Mouse (Mus musculus): ENCODE results near the gene Grik1. TPM values are rescaled to one million over a fixed set of nuclear protein-coding genes. Genes with fewer than 3 reads are reported as not detected.

Gene Grik1
- total RNA-seq, 1 experiment, result not detected

GRCm38 (mm10) chr16:87948122-87948521 lies 341.9 kb downstream of the Grik1 start:
- no peaks in the 10 kb centered on the region for H3K36me3 ChIP-seq (ENCODE audit: control insufficient read depth, insufficient read depth, low read length, poor library complexity, severe bottlenecking)
- in situ Hi-C loops (cut with MboI; ENCODE audit: low sequenced_read_pairs in 2 of 2, unreplicated experiment in 2 of 2), result no loop called here
- TF ChIP-seq CHD2 (IDR thresholded peaks at IDR 0.05; ENCODE audit: low read depth, low read length) (no peak), MAFK (IDR thresholded peaks at IDR 0.05; ENCODE audit: insufficient read depth, low read depth, low read length) (no peak), ZC3H11A (IDR thresholded peaks at IDR 0.05; ENCODE audit: borderline replicate concordance, low read depth, low read length) (no peak), ZNF384 (IDR thresholded peaks at IDR 0.05; ENCODE audit: low read depth, low read length) (no peak), HCFC1 (IDR thresholded peaks at IDR 0.05; ENCODE audit: borderline replicate concordance, insufficient read depth, low read length) (no peak)
- DNase-seq (ENCODE audit: low read depth, low spot score), result no peak
- H3K27ac ChIP-seq (ENCODE audit: insufficient read depth, low read depth, low read length, poor library complexity, severe bottlenecking), result no peak overlapping the region
- no peak overlapping the region for H3K4me3 ChIP-seq (ENCODE audit: insufficient read depth in 1 of 2, low read depth in 1 of 2, low read length in 2 of 2, poor library complexity in 1 of 2, severe bottlenecking in 1 of 2)
- H3K9me3 ChIP-seq (ENCODE audit: control insufficient read depth, insufficient read depth, low read depth, low read length), result no peaks in the 10 kb centered on the region
- H3K9ac ChIP-seq (ENCODE audit: insufficient read depth, low read depth, low read length, poor library complexity, severe bottlenecking), result no peak overlapping the region
- H3K4me1 ChIP-seq (ENCODE audit: control insufficient read depth in 2 of 2, insufficient read depth in 2 of 2, low read length in 2 of 2, poor library complexity in 1 of 2), result no peaks in the 10 kb centered on the region

DNA sequence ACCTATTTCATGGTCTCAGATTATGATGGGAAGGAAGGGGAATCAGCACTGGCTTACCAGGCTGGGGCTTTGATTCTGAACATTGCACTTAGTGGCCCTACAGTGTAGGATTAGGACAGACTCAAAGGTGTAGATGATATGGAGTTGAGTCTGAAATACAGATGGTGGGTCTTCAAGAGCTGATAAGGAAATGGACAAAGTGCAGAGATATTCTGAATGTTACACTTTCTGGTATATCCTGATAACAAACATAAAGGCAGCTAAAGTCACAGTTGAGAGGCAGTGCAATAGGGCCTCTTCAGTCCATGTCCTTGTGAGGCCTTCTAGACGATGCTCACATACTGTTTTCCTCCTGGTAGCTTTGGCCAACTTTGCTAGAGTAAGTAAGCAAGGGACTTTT lies 345.7 kb downstream of the Grik1 start:
- no peaks in the 10 kb centered on the region for H3K9me3 ChIP-seq (ENCODE audit: control insufficient read depth, insufficient read depth, low read depth, low read length)
- no peaks in the 10 kb centered on the region for H3K4me1 ChIP-seq (ENCODE audit: control insufficient read depth in 2 of 2, insufficient read depth in 2 of 2, low read length in 2 of 2, poor library complexity in 1 of 2)
- no peak overlapping the region for H3K4me3 ChIP-seq (ENCODE audit: insufficient read depth in 1 of 2, low read depth in 1 of 2, low read length in 2 of 2, poor library complexity in 1 of 2, severe bottlenecking in 1 of 2)
- H3K27ac ChIP-seq (ENCODE audit: insufficient read depth, low read depth, low read length, poor library complexity, severe bottlenecking), result no peak overlapping the region
- no peaks in the 10 kb centered on the region for H3K36me3 ChIP-seq (ENCODE audit: control insufficient read depth, insufficient read depth, low read length, poor library complexity, severe bottlenecking)
- no peak for DNase-seq (ENCODE audit: low read depth, low spot score)
- in situ Hi-C loops (cut with MboI; ENCODE audit: low sequenced_read_pairs in 2 of 2, unreplicated experiment in 2 of 2), result no loop called here
- no peak for TF ChIP-seq CHD2 (IDR thresholded peaks at IDR 0.05; ENCODE audit: low read depth, low read length)
- no peak for TF ChIP-seq ZNF384 (IDR thresholded peaks at IDR 0.05; ENCODE audit: low read depth, low read length)
- no peak for TF ChIP-seq MAFK (IDR thresholded peaks at IDR 0.05; ENCODE audit: insufficient read depth, low read depth, low read length)
- TF ChIP-seq HCFC1 (IDR thresholded peaks at IDR 0.05; ENCODE audit: borderline replicate concordance, insufficient read depth, low read length), result no peak
- no peak for TF ChIP-seq ZC3H11A (IDR thresholded peaks at IDR 0.05; ENCODE audit: borderline replicate concordance, low read depth, low read length)
- H3K9ac ChIP-seq (ENCODE audit: insufficient read depth, low read depth, low read length, poor library complexity, severe bottlenecking), result no peak overlapping the region

DNA sequence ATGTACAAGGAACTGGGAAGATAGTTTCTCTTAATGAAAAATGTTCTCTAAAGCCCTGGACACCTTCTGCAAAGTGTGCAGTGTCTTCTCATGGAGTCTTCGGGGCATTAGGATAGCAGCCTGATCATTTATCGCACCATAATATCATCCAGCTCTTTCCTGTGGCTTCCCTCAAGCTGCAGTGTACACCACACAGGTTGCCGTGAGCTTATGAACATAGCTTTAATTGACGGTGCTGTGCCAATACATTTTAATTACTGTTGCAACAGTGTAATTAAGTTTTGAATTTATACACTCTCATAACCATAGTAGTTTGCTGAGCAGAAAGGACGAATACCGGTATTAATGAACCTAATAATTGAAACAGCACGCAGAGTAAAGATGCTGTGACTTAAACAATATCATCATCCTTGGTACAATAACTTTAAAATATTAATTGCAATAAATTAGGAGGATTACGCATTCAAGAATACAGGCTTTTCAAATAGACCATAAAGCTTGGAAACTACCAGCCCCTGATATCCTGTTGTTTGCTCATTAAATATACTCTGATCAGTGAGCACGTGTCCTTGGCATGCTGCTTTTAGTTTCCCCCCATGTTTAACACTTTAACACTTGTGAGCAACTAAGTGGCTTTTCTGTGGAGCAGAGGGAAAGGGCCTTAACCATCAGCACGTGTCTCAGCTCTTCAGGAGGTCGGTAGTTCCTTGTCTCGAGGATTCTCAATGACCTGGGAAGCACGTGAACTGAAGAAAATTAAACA lies 347.8 kb downstream of the Grik1 start:
- H3K4me1 ChIP-seq (ENCODE audit: control insufficient read depth in 2 of 2, insufficient read depth in 2 of 2, low read length in 2 of 2, poor library complexity in 1 of 2), result no peaks in the 10 kb centered on the region
- DNase-seq (ENCODE audit: low read depth, low spot score), result no peak
- H3K9me3 ChIP-seq (ENCODE audit: control insufficient read depth, insufficient read depth, low read depth, low read length), result no peaks in the 10 kb centered on the region
- in situ Hi-C loops (cut with MboI; ENCODE audit: low sequenced_read_pairs in 2 of 2, unreplicated experiment in 2 of 2), result no loop called here
- no peak for TF ChIP-seq HCFC1 (IDR thresholded peaks at IDR 0.05; ENCODE audit: borderline replicate concordance, insufficient read depth, low read length)
- TF ChIP-seq CHD2 (IDR thresholded peaks at IDR 0.05; ENCODE audit: low read depth, low read length), result no peak
- TF ChIP-seq MAFK (IDR thresholded peaks at IDR 0.05; ENCODE audit: insufficient read depth, low read depth, low read length), result no peak
- no peak for TF ChIP-seq ZC3H11A (IDR thresholded peaks at IDR 0.05; ENCODE audit: borderline replicate concordance, low read depth, low read length)
- TF ChIP-seq ZNF384 (IDR thresholded peaks at IDR 0.05; ENCODE audit: low read depth, low read length), result no peak
- no peak overlapping the region for H3K27ac ChIP-seq (ENCODE audit: insufficient read depth, low read depth, low read length, poor library complexity, severe bottlenecking)
- H3K4me3 ChIP-seq (ENCODE audit: insufficient read depth in 1 of 2, low read depth in 1 of 2, low read length in 2 of 2, poor library complexity in 1 of 2, severe bottlenecking in 1 of 2), result no peak overlapping the region
- H3K36me3 ChIP-seq (ENCODE audit: control insufficient read depth, insufficient read depth, low read length, poor library complexity, severe bottlenecking), result no peaks in the 10 kb centered on the region
- H3K9ac ChIP-seq (ENCODE audit: insufficient read depth, low read depth, low read length, poor library complexity, severe bottlenecking), result no peak overlapping the region

DNA sequence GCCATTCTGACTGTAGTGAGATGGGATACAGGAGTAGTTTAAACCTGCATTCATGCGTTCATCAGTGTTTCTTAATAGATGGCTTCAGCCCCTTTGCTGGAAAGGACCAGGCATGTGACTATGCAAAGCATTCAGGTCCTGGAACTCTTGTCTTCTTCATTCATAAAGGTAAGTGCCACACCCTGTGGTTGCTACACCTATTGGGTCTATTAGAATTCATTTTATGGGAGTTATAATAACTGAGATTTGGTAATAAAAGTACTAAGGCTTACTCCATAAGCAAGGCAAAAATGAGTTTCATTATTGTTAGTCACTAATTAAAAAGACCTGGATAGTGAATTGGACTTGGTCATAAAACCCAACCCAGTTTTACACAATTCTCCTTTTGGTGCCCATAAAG lies 355.4 kb downstream of the Grik1 start:
- H3K9ac ChIP-seq (ENCODE audit: insufficient read depth, low read depth, low read length, poor library complexity, severe bottlenecking), result no peak overlapping the region
- no peaks in the 10 kb centered on the region for H3K4me1 ChIP-seq (ENCODE audit: control insufficient read depth in 2 of 2, insufficient read depth in 2 of 2, low read length in 2 of 2, poor library complexity in 1 of 2)
- TF ChIP-seq ZNF384 (IDR thresholded peaks at IDR 0.05; ENCODE audit: low read depth, low read length) (no peak), CHD2 (IDR thresholded peaks at IDR 0.05; ENCODE audit: low read depth, low read length) (no peak), MAFK (IDR thresholded peaks at IDR 0.05; ENCODE audit: insufficient read depth, low read depth, low read length) (no peak), ZC3H11A (IDR thresholded peaks at IDR 0.05; ENCODE audit: borderline replicate concordance, low read depth, low read length) (no peak), HCFC1 (IDR thresholded peaks at IDR 0.05; ENCODE audit: borderline replicate concordance, insufficient read depth, low read length) (no peak)
- no peak overlapping the region for H3K27ac ChIP-seq (ENCODE audit: insufficient read depth, low read depth, low read length, poor library complexity, severe bottlenecking)
- no peak for DNase-seq (ENCODE audit: low read depth, low spot score)
- no peak overlapping the region for H3K4me3 ChIP-seq (ENCODE audit: insufficient read depth in 1 of 2, low read depth in 1 of 2, low read length in 2 of 2, poor library complexity in 1 of 2, severe bottlenecking in 1 of 2)
- H3K36me3 ChIP-seq (ENCODE audit: control insufficient read depth, insufficient read depth, low read length, poor library complexity, severe bottlenecking), result no peaks in the 10 kb centered on the region
- in situ Hi-C loops (cut with MboI; ENCODE audit: low sequenced_read_pairs in 2 of 2, unreplicated experiment in 2 of 2), result no loop called here
- H3K9me3 ChIP-seq (ENCODE audit: control insufficient read depth, insufficient read depth, low read depth, low read length), result no peaks in the 10 kb centered on the region

Measured in ES-E14 (cell line).